Mouse (Mus musculus): Measurements from ENCODE around the gene Gm17324.

Gene Gm17324

DNA sequence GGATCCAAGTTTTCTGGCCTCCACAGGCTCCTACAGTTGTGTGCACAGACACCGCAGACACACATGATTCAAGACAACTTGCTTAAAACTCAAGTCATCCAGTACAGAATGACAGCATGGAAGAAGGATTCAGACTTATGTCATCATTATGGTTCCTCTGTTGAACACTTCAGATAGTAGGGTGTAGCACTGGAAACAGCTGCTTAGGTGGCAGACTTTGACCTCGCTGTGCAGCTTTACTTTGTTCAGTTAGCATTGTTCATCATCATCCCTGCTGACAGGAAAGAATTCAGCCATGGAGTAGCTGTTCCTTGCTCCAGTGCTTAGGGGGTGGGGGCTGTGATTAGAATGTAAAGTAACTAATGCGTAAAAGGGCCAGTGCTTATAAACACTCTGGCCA, 17.1 kb upstream of the Gm17324 start:
- no peak for DNase-seq (ENCODE audit: low read depth, low spot score)

DNA sequence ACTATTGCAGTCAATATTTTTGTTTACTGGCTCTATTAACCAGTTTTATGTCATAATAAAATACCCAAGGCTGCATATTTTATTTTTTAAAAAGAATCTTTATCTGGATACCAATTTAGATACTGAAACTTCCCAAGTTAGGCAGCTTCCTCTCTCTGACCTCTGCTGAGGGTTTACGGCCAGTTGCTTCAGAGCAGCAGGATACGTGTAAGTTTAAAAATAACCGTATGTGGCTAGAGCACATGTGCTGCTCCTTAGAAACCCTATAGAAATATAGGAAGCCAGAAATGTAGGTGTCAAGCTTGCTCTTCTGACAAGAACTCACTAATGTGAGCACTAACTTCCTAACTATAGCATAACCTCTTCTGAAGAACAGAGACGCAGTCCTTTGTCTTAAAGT, 14.8 kb upstream of the Gm17324 start:
- DNase-seq (ENCODE audit: low read depth, low spot score): no peak

DNA sequence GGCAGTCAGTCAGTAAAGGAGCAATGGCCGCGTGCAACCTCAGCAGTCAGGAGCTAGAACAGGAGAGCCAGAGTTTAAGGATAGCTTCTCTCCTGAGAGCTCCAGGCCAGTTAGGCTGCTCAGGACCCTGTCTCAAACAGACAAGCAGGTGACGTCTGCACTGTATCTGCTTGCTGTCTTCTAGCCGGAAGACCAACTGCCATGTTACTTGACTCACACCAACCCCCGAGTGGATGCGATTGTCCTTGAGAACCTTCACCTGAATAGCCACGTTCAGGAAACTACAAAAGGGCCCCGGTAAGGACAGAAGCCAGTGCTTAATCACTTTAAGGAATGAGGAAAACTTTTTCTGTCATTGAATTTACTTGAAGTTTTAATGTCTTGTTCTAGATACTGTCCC, 8.4 kb upstream of the Gm17324 start:
- DNase-seq (ENCODE audit: low read depth, low spot score): no peak

DNA sequence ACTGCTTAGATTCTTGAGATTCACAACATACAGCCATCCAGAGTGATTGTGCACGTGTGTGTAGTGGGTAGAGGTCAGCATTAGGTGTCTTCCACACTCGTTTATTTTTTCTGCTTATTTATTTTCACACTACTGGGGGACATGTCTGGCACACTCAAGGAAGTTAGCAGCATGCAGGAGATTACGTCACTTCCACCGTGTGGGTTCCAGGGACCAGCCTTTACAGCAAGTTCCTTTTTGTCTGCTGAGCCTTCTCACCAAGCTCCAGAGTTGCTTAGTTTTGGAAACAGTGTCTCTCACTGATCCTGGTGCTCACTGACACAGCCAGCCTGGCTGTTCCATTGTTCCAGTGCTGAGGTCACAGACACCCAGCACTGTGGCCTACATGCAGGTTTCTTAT, 2.8 kb upstream of the Gm17324 start:
- DNase-seq (ENCODE audit: low read depth, low spot score): no peak

DNA sequence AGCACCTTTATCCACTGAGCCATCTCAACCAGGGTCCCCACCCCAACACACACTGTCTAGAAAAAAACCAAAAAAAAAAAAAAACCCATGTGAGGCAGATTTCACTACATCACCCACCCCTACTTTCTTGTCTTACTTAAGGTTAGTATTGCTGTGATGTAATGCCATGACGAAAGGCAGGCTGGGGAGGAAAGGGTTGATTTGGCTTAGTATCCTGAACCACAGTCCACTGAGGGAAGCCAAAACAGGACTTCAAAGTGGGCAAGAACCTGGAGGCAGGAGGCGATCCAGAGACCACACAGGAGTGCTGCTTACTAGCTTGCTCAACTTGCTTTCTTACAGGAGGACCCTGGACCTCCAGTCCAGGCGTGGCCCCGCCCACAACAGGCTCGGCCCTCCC, 1.8 kb upstream of the Gm17324 start:
- DNase-seq (ENCODE audit: low read depth, low spot score): no peak

DNA sequence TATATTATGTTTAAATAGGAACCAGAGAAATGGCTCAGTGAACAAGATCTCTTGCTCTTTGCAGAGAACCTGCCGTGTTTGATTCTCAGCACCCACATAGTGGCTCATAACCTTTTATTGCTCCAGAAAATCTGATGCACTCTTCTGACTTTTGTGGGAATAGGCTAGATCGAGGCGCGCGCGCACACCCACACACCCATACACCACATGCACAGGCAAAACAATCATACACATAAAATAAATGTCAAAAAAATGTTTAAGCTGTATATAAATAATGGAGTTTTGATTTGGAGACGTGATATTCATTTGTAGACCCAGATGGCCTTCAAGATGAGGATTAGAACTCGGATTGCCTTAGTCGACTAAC, 997 bp downstream of the Gm17324 start:
- DNase-seq (ENCODE audit: low read depth, low spot score): no peak

DNA sequence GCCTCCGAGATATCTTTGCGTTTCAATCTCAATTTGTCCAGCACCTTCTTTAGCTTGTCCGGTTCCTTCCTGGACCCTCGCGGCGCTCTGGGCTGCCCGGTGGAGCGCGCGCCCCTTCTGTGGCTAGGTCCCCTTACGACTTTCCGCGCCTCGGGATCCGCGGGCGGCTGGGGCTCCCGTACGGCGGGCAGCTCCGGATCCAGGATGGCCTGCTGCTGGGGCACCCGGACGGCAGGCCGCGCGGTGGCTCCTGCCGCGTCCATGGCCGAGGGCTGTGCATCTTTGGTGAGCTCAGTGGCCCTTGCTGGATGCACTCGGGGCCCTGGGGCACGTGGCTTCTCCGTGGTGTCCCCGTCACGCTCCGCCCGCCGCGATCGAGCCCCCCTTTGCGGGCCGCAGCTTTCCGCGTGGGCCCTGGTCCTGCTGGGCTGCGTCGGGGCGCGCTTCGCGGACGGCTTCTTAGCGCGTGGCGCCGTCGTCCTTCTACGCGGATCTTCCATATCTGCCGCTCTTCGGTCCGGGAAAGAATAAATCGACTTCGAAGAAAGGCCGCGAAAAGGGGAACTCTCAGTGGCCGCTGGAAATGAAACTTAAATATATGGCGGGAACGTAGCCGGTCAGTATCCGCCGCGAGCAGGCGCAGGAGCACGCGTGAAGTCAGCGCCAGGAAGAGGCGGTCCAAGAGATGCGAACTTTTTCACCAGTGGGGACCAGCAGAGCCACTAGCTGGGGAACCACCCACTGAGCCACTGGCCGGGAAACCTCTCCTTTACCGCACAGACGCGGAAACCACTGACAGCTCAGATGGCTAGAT, 5.8 kb downstream of the Gm17324 start, which contains the start of gene Cgas:
Gene Cgas (minus strand): TSS at position 659 of the 814 bp plus-strand sequence.
- no peak for DNase-seq (ENCODE audit: low read depth, low spot score)

DNA sequence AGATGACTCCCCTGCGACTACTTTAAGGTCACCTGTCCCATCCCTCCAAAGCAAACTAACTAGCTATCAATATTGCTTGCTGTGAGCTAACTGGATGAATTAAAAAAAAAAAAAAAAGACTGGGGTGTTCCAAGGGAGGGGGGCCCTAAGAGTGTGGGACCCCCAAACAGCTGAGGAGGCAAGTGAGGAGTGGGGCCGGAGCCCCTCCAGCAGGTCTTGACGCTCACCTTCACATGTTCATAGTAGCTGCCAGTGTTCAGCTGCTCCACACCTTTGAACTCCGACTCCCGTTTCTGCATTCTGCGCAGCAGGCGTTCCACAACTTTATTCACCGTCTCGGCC, 6.4 kb downstream of the Gm17324 start:
- no peak for DNase-seq (ENCODE audit: low read depth, low spot score)

DNA sequence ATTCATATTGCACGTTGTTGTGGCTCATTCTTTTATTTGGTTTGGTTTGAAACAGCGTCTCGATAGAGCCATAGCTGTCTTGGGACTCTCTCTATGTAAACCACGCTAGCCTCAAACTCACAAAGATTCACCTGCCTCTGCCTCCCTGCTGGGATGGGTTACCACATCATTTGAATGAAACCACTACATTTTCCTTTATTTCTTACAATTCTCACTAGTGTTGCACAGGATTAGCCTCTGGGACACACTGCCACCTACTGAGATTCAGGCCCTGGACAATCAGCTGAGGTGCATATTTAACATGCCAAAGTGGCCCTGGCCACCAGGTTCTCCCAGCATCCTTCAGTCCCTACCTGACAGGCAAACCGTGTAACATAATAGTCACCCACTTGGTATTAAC, 9.2 kb downstream of the Gm17324 start:
- DNase-seq (ENCODE audit: low read depth, low spot score): no peak

DNA sequence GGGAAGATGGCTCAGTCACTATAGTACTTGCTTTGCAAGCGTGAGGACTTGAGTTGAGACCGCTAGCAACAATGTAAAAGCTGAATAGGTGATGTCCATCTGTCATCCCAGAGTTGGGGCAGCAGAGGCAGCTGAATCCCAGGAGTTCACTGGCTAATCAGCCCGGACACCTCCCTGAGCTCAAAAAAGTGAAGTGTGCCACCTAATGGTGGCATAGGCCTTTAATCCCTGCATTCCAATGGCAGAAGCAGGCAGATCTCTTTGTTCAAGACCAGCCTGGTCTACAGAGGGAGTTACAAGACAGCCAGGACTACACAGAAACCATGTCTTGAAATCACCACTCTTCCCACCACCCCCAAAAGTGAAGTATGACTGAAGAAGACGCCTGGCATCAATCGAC, 16.1 kb downstream of the Gm17324 start:
- no peak for DNase-seq (ENCODE audit: low read depth, low spot score)

DNA sequence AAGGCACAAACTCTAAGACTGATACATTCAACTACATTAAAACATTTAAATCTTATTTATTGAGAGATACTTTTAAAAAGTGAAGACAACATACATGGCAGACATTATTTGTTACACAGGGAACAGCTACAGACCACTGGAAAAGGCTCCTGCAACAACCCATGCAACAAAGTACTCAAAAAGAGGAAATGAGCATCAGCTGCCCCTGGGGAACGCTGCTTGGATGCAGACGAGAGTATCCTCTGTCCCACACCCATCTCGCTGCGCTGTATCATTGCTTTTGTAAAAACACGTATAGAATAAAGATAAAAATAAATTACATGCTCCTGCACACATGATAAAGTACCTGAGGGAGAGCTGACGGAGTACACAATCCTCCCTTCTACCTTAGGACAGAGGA, 18.1 kb downstream of the Gm17324 start:
- no peak for DNase-seq (ENCODE audit: low read depth, low spot score)

DNA sequence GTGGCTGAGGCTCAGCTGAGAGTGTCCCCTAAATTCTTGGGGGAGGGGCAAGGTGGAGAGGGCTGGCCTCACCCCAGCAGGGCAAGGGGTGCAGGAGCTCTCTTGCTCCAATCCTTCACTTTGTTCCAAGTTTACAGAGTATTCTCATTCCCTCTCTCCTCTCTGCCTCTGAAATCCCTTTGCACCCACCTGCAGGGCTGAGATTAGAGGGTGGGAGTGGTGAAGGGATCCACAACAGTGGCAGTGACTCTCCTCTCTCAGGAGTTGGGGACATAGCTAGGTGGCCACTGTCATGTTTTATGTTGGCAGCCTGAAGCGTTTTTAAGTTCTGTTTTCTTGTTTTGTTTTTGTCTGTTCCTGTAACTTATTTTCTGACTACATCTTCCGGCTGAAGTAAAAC, 19.0 kb downstream of the Gm17324 start:
- no peak for DNase-seq (ENCODE audit: low read depth, low spot score)

DNA sequence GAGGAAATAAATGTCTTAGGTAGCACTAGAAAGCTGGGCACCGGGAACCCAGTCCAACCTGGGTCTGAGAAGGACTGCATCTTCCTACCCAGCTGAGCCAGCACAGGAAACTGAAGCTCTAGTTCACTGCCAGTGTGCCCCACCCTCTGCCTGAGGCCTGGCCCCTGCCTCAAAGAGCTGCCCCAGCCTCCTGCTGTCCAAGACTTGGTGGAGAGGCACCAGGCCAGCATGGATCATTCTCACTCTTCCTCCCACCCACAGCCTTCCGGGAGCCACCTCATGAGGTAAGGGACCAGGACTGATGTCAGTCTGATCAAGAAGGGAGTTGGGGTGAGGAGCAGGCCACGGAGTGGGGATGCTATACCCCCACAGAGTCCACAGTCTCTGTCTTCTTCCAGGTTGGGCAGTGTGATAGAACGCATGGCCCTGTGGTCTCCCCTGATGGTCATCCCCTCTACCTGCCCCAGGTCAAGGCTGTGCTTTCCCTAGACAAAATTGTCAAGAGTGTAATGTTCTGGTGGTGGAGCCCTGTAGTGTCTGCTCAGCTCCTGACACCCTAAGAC, 19.6 kb downstream of the Gm17324 start:
- no peak for DNase-seq (ENCODE audit: low read depth, low spot score)

DNA sequence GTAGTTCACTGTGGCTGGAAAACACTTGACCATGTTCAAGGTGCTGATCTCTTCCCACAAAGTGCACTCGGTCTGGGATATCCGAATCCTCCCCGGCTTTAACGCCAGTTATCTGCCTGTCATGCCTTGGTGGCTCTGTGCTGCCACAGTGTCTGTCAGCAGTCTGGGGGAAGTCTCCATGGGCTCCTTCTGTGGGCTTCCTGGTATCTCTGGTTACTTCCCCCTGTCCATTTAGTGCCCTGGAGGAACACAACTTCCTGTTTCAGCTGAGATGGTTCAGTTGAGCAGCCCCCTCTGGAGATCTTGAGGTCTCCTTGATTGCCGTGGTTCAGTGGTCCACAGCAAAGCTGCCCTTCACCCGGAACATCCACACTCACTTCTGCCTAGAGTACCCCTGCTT, 20.4 kb downstream of the Gm17324 start:
- DNase-seq (ENCODE audit: low read depth, low spot score): no peak

DNA sequence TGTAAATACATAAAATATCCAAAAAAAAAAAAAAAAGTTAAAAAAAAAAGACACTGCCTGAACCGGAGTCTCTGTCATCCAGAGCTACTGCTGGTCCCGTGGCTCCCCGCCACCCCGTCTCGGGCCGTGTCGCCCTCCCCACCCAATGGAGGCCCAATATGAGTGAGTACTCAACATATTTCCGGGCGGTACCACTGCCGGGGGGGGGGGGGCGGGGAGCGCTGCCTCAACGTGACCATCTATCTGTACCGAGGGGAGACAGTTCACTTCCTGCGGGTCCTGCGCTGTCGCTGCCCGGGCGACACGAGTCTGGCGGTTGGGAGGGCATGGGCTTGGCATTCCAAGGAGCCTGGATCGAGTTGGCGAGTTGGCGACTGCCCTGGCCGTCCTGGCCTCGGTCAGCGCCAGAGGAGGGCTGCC, 21.2 kb downstream of the Gm17324 start:
- DNase-seq (ENCODE audit: low read depth, low spot score): no peak

DNA sequence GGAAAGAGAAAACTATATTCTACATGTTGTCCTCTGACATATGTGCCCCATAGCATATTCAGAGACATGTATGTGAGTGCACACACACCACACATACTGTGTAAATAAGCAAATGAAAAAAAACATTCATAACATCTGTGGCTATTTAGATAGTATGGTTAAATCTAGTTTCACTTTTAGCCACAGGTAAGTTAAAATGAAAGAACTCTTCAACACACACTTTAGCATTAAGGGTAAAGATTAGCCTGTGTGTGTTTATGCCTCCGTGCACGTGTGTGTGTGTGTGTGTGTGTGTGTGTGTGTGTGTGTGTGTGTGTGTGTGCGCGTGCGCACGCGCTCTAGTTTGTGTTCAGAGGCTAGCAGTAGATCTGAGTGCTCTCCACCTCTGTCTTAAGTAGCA, 47.0 kb downstream of the Gm17324 start:
- no peak for DNase-seq (ENCODE audit: low read depth, low spot score)

DNA sequence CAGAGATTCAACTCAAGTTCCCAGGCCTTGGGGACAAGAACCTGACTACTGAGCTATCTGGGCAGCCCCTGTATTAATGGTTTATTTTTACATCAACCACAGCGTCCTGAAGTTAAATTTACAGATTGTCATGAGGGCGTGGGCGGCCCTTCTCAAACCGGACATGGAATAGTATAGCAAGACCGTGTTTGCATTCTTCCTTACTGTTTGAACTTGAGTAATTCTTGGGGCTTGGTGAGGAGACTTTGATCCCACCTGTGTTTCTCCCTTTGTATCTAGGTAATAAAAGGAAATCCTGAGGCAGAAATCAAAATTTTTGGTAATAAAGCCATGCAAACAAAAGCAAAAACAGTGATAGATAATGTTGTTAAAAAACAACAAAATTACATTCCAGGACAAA, 48.0 kb downstream of the Gm17324 start:
- no peak for DNase-seq (ENCODE audit: low read depth, low spot score)
